Mouse (Mus musculus) limb, embryonic 14.5 days (tissue): Measurements from ENCODE around the gene Golga2. TPM values are rescaled to one million over a fixed set of nuclear protein-coding genes. Genes with fewer than 3 reads are reported as not detected.

Source experiments
- ATAC-seq: fragments of 200-750 bp; cut with Nextera tagmentation; 2 replicates; pipeline ENCODE4 v1.8.0; 2017; ENCODE audit warnings: low read depth, moderate number of reproducible peaks, moderate TSS enrichment; ENCODE audit not compliant: low FRiP score
- DNase-seq: peaks from one replicate; pipeline ENCODE4 v3.0.0-alpha.2; 2015; ENCODE audit warnings: low spot score
- H3K27ac ChIP-seq: fragments of 300-500 bp; sonication (generic); replicated peaks from 2 replicates; pipeline ENCODE4 v1.5.1; 2014; ENCODE audit warnings: low read depth, mild to moderate bottlenecking, low read length, moderate library complexity, mixed read lengths
- H3K27me3 ChIP-seq: fragments of 300-500 bp; sonication (generic); 2 replicates; pipeline ENCODE4 v1.6.1; 2014; ENCODE audit warnings: low read length, mixed read lengths; ENCODE audit not compliant: control insufficient read depth, insufficient read depth
- H3K36me3 ChIP-seq: fragments of 300-500 bp; sonication (generic); 2 replicates; pipeline ENCODE4 v1.6.1; 2014; ENCODE audit warnings: mild to moderate bottlenecking, low read length, moderate library complexity, mixed read lengths; ENCODE audit not compliant: control insufficient read depth, insufficient read depth
- H3K4me1 ChIP-seq: fragments of 300-500 bp; sonication (generic); 2 replicates; pipeline ENCODE4 v1.6.1; 2014; ENCODE audit warnings: antibody characterized with exemption, low read length, mixed read lengths; ENCODE audit not compliant: control insufficient read depth, insufficient read depth
- H3K4me2 ChIP-seq: fragments of 300-500 bp; sonication (generic); replicated peaks from 2 replicates; pipeline ENCODE4 v1.6.1; 2014; ENCODE audit warnings: low read depth, mild to moderate bottlenecking, low read length, moderate library complexity; ENCODE audit not compliant: severe bottlenecking
- H3K4me3 ChIP-seq: fragments of 300-500 bp; sonication (generic); replicated peaks from 2 replicates; pipeline ENCODE4 v1.5.1; 2014; ENCODE audit warnings: low read length
- H3K9ac ChIP-seq: fragments of 300-500 bp; sonication (generic); 2 replicates; pipeline ENCODE4 v1.6.1; 2014; ENCODE audit warnings: mild to moderate bottlenecking, low read depth, low read length, moderate library complexity; ENCODE audit not compliant: severe bottlenecking
- H3K9me3 ChIP-seq: fragments of 300-500 bp; sonication (generic); 2 replicates; pipeline ENCODE4 v1.6.1; 2016; ENCODE audit warnings: low read length; ENCODE audit not compliant: control insufficient read depth
- POLR2A ChIP-seq: fragments of 200-500 bp; IDR thresholded peaks from 2 replicates; pipeline ENCODE4 v1.8.0; 2012; ENCODE audit warnings: inconsistent platforms, mild to moderate bottlenecking, moderate library complexity, borderline replicate concordance; ENCODE audit not compliant: insufficient read depth, insufficient read length; ENCODE audit errors: extremely low read depth
- WGBS: fragments of 180-500 bp; shearing (Covaris S2); extraction: QIAGEN DNeasy Blood & Tissue Kit; methylation state at CpG from one replicate; pipeline ENCODE4 v1.1.7; 2014; 5-methylcytosine and 5-hydroxymethylcytosine counted together
- polyA plus RNA-seq, 2 experiments: library from polyadenylated mRNA; depleted of rRNA in 1 of 2; stranded (reverse) in 1 of 2; unstranded in 1 of 2; fragments of >200 nt; fragmentation: Nextera tagmentation in 1 of 2; extraction: Ambion mirVana in 1 of 2; gene quantifications; 2 replicates each; pipeline versions ENCODE4 v1.2.1 to v1.2.3; 2012 to 2014

Gene Golga2
- polyA plus RNA-seq, 2 experiments = 32.4 to 63.1 TPM

- no peak overlapping the region for H3K9ac ChIP-seq
- H3K4me1 ChIP-seq = no peaks in the 10 kb centered on the region
- no peaks in the 10 kb centered on the region for H3K9me3 ChIP-seq
- ATAC-seq = no peak
- H3K36me3 ChIP-seq = peaks cover 32% of the 10 kb centered on the region
- DNase-seq = no peak
- no peak overlapping the region for H3K4me2 ChIP-seq
- H3K27ac ChIP-seq = no peak overlapping the region
- H3K4me3 ChIP-seq = no peak overlapping the region
- no peak for TF ChIP-seq POLR2A
- 68% methylated on average over 3 of the region's 3 CpGs for WGBS
- H3K27me3 ChIP-seq = no peaks in the 10 kb centered on the region
Observed at GRCm38 (mm10) chr2:32275823-32276222, 11.4 kb upstream of the Golga2 start.

GRCm38 (mm10) chr2:32282289-32282688 is 4.9 kb upstream of the Golga2 start:
- TF ChIP-seq POLR2A = no peak
- no peak overlapping the region for H3K9ac ChIP-seq
- no peak overlapping the region for H3K27ac ChIP-seq
- no peaks in the 10 kb centered on the region for H3K9me3 ChIP-seq
- H3K4me1 ChIP-seq = peaks cover 9% of the 10 kb centered on the region
- DNase-seq (no peak), ATAC-seq (no peak)
- no peaks in the 10 kb centered on the region for H3K27me3 ChIP-seq
- peaks cover 78% of the 10 kb centered on the region for H3K36me3 ChIP-seq
- H3K4me3 ChIP-seq = no peak overlapping the region
- no peak overlapping the region for H3K4me2 ChIP-seq
- WGBS = 94% methylated on average over 2 of the region's 2 CpGs

- Histone ChIP-seq H3K27ac (no peak overlapping the region), H3K4me2 (no peak overlapping the region), H3K9me3 (no peaks in the 10 kb centered on the region), H3K36me3 (peaks cover 74% of the 10 kb centered on the region), H3K4me1 (peaks cover 9% of the 10 kb centered on the region), H3K4me3 (no peak overlapping the region), H3K9ac (no peak overlapping the region), H3K27me3 (no peaks in the 10 kb centered on the region)
- 89% methylated on average over 1 of the region's 1 CpGs for WGBS
- TF ChIP-seq POLR2A = no peak
- DNase-seq = peak; percentile 35
- no peak for ATAC-seq
Observed at GRCm38 (mm10) chr2:32282727-32283126, 4.5 kb upstream of the Golga2 start.

GRCm38 (mm10) chr2:32283986-32284385 is 3.2 kb upstream of the Golga2 start:
- ATAC-seq = no peak
- no peak overlapping the region for H3K9ac ChIP-seq
- no peaks in the 10 kb centered on the region for H3K9me3 ChIP-seq
- no peak for TF ChIP-seq POLR2A
- H3K4me2 ChIP-seq = no peak overlapping the region
- no peak for DNase-seq
- no peak overlapping the region for H3K27ac ChIP-seq
- no peak overlapping the region for H3K4me3 ChIP-seq
- H3K36me3 ChIP-seq = peaks cover 61% of the 10 kb centered on the region
- WGBS = 87% methylated on average over 3 of the region's 3 CpGs
- no peaks in the 10 kb centered on the region for H3K27me3 ChIP-seq
- peaks cover 11% of the 10 kb centered on the region for H3K4me1 ChIP-seq

- Histone ChIP-seq H3K4me2 (peak within 1 kb of the TSS; percentile 90), H3K27me3 (no peaks in the 10 kb centered on the region), H3K4me3 (peak within 1 kb of the TSS; percentile 80), H3K9me3 (no peaks in the 10 kb centered on the region), H3K27ac (peak within 1 kb of the TSS; percentile 61; the same call in 1 of the 2 replicates), H3K9ac (peak within 1 kb of the TSS; percentile 88), H3K36me3 (peaks cover 40% of the 10 kb centered on the region), H3K4me1 (peaks cover 17% of the 10 kb centered on the region)
- peak; percentile 99 for ATAC-seq
- WGBS = under 1% methylated on average over 31 of the region's 41 CpGs
- TF ChIP-seq POLR2A = peak; percentile 72; the same call in 1 of the 2 replicates
- peak; percentile 100 for DNase-seq
Observed at GRCm38 (mm10) chr2:32287923-32288367, 761 bp downstream of the Golga2 start, which contains the start of gene Swi5. TSS of gene Swi5 (minus strand) at chr2:32288075.

- ATAC-seq = peak; percentile 64
- TF ChIP-seq POLR2A = no peak
- 3% methylated on average over 21 of the region's 29 CpGs for WGBS
- Histone ChIP-seq H3K4me2 (peak overlapping the region; percentile 74), H3K9me3 (no peaks in the 10 kb centered on the region), H3K4me3 (peak overlapping the region; percentile 80), H3K27me3 (no peaks in the 10 kb centered on the region), H3K27ac (peak overlapping the region; percentile 61; the same call in 1 of the 2 replicates), H3K9ac (peak overlapping the region; percentile 88), H3K4me1 (peaks cover 17% of the 10 kb centered on the region), H3K36me3 (peaks cover 39% of the 10 kb centered on the region)
- peak; percentile 61 for DNase-seq
Observed at GRCm38 (mm10) chr2:32288371-32288931, 1.3 kb downstream of the Golga2 start.
